Mouse (Mus musculus) forebrain, embryonic 11.5 days (tissue): ENCODE results near the gene Ndufb3. TPM values are rescaled to one million over a fixed set of nuclear protein-coding genes. Genes with fewer than 3 reads are reported as not detected.

Experiments used
- ATAC-seq: fragments of 200-750 bp; cut with Nextera tagmentation; replicated peaks from 2 replicates; pipeline ENCODE4 v1.8.0; 2017; ENCODE audit warnings: moderate TSS enrichment; ENCODE audit not compliant: low FRiP score
- DNase-seq: peaks from one replicate; pipeline ENCODE4 v3.0.0-alpha.2; 2017; ENCODE audit warnings: low spot score
- H3K27ac ChIP-seq: fragments of 300-500 bp; sonication (generic); 2 replicates; pipeline ENCODE4 v1.5.1; 2014; ENCODE audit warnings: low read depth, low read length
- H3K27me3 ChIP-seq: fragments of 300-500 bp; sonication (generic); 2 replicates; pipeline ENCODE4 v1.6.1; 2014; ENCODE audit warnings: mild to moderate bottlenecking, low read length, mixed read lengths; ENCODE audit not compliant: control insufficient read depth, insufficient read depth
- H3K36me3 ChIP-seq: fragments of 300-500 bp; sonication (generic); 2 replicates; pipeline ENCODE4 v1.6.1; 2014; ENCODE audit warnings: mild to moderate bottlenecking, low read length, moderate library complexity, mixed read lengths; ENCODE audit not compliant: control insufficient read depth, insufficient read depth
- H3K4me1 ChIP-seq: fragments of 300-500 bp; sonication (generic); replicated peaks from 2 replicates; pipeline ENCODE4 v1.6.1; 2014; ENCODE audit warnings: low read length, mixed read lengths; ENCODE audit not compliant: control insufficient read depth, insufficient read depth
- H3K4me2 ChIP-seq: fragments of 300-500 bp; sonication (generic); 2 replicates; pipeline ENCODE4 v1.6.1; 2014; ENCODE audit warnings: low read depth, mild to moderate bottlenecking, low read length, moderate library complexity, mixed read lengths; ENCODE audit not compliant: severe bottlenecking
- H3K4me3 ChIP-seq: fragments of 300-500 bp; sonication (generic); 2 replicates; pipeline ENCODE4 v1.5.1; 2014; ENCODE audit warnings: low read depth, low read length
- H3K9ac ChIP-seq: fragments of 300-500 bp; sonication (generic); 2 replicates; pipeline ENCODE4 v1.6.1; 2014; ENCODE audit warnings: low read length
- H3K9me3 ChIP-seq: fragments of 300-500 bp; sonication (generic); 2 replicates; pipeline ENCODE4 v1.6.1; 2016; ENCODE audit warnings: low read length, mixed read lengths; ENCODE audit not compliant: control insufficient read depth
- WGBS: fragments of 180-500 bp; shearing (Covaris S2); extraction: QIAGEN DNeasy Blood & Tissue Kit; methylation state at CpG from one replicate; pipeline ENCODE4 v1.1.7; 2014; 5-methylcytosine and 5-hydroxymethylcytosine counted together
- polyA plus RNA-seq: library from polyadenylated mRNA; unstranded; fragments of >200 nt; fragmentation: Nextera tagmentation; extraction: Ambion mirVana; gene quantifications from 2 replicates; pipeline ENCODE4 v1.2.1, GENCODE M21; 2014

Ndufb3 gene
- polyA plus RNA-seq, 1 experiment from 2014 or later = 146 TPM

- no peaks in the 10 kb centered on the region for H3K27me3 ChIP-seq
- H3K4me3 ChIP-seq = no peak overlapping the region
- DNase-seq (no peak), ATAC-seq (no peak)
- no peak overlapping the region for H3K4me2 ChIP-seq
- 50% methylated on average over 1 of the region's 1 CpGs for WGBS
- H3K4me1 ChIP-seq = no peaks in the 10 kb centered on the region
- H3K9me3 ChIP-seq = no peaks in the 10 kb centered on the region; the same call in 1 of the 2 replicates
- no peak overlapping the region for H3K9ac ChIP-seq
- no peaks in the 10 kb centered on the region for H3K36me3 ChIP-seq
- no peak overlapping the region for H3K27ac ChIP-seq
Measured at GRCm38 (mm10) chr1:58610611-58611010, 24.4 kb downstream of the Ndufb3 start.

GRCm38 (mm10) chr1:58613786-58614185 is 27.6 kb downstream of the Ndufb3 start:
- no peaks in the 10 kb centered on the region for H3K27me3 ChIP-seq
- no peak overlapping the region for H3K9ac ChIP-seq
- ATAC-seq = no peak

GRCm38 (mm10) chr1:58614424-58614823 is 28.2 kb downstream of the Ndufb3 start:
- Histone ChIP-seq H3K36me3 (no peaks in the 10 kb centered on the region), H3K27ac (no peak overlapping the region), H3K27me3 (no peaks in the 10 kb centered on the region), H3K9ac (no peak overlapping the region), H3K4me1 (no peaks in the 10 kb centered on the region), H3K4me3 (no peak overlapping the region), H3K4me2 (no peak overlapping the region), H3K9me3 (no peaks in the 10 kb centered on the region)
- no peak for ATAC-seq
- 76% methylated on average over 3 of the region's 3 CpGs for WGBS
- no peak for DNase-seq

More at GRCm38 (mm10) chr1:58613786-58614185, 27.6 kb downstream of the Ndufb3 start:
- DNase-seq = no peak
- WGBS = 86% methylated on average over 6 of the region's 6 CpGs
- H3K27ac ChIP-seq = no peak overlapping the region
- H3K4me2 ChIP-seq = no peak overlapping the region
- no peaks in the 10 kb centered on the region for H3K9me3 ChIP-seq
- H3K4me3 ChIP-seq = no peak overlapping the region
- H3K36me3 ChIP-seq = no peaks in the 10 kb centered on the region
- H3K4me1 ChIP-seq = no peaks in the 10 kb centered on the region

- no peaks in the 10 kb centered on the region for H3K27me3 ChIP-seq
Measured at GRCm38 (mm10) chr1:58615146-58615545, 29.0 kb downstream of the Ndufb3 start.

GRCm38 (mm10) chr1:58616176-58616575 is 30.0 kb downstream of the Ndufb3 start:
- no peak for ATAC-seq
- Histone ChIP-seq H3K4me3 (no peak overlapping the region), H3K9me3 (no peaks in the 10 kb centered on the region), H3K27me3 (no peaks in the 10 kb centered on the region), H3K9ac (no peak overlapping the region), H3K27ac (no peak overlapping the region), H3K4me2 (no peak overlapping the region), H3K36me3 (no peaks in the 10 kb centered on the region), H3K4me1 (no peaks in the 10 kb centered on the region)
- no peak for DNase-seq
- 65% methylated on average over 3 of the region's 3 CpGs for WGBS

More at GRCm38 (mm10) chr1:58615146-58615545, 29.0 kb downstream of the Ndufb3 start:
- no peak overlapping the region for H3K4me3 ChIP-seq
- H3K9ac ChIP-seq = no peak overlapping the region
- H3K27ac ChIP-seq = no peak overlapping the region
- DNase-seq (no peak), ATAC-seq (no peak)
- no peak overlapping the region for H3K4me2 ChIP-seq
- no peaks in the 10 kb centered on the region for H3K9me3 ChIP-seq
- no peaks in the 10 kb centered on the region for H3K4me1 ChIP-seq
- no peaks in the 10 kb centered on the region for H3K36me3 ChIP-seq
- 85% methylated on average over 4 of the region's 4 CpGs for WGBS

- Histone ChIP-seq H3K27ac (no peak overlapping the region), H3K4me2 (no peak overlapping the region), H3K4me1 (no peaks in the 10 kb centered on the region), H3K9me3 (no peaks in the 10 kb centered on the region), H3K36me3 (no peaks in the 10 kb centered on the region), H3K9ac (no peak overlapping the region), H3K27me3 (no peaks in the 10 kb centered on the region), H3K4me3 (no peak overlapping the region)
- 71% methylated on average over 5 of the region's 5 CpGs for WGBS
- ATAC-seq (no peak), DNase-seq (no peak)
Measured at GRCm38 (mm10) chr1:58617076-58617475, 30.9 kb downstream of the Ndufb3 start.

- no peaks in the 10 kb centered on the region for H3K9me3 ChIP-seq
- no peaks in the 10 kb centered on the region for H3K36me3 ChIP-seq
- 83% methylated on average over 6 of the region's 6 CpGs for WGBS
- H3K4me3 ChIP-seq = no peak overlapping the region
- ATAC-seq (no peak), DNase-seq (no peak)
- no peaks in the 10 kb centered on the region for H3K27me3 ChIP-seq
- no peak overlapping the region for H3K27ac ChIP-seq
- H3K9ac ChIP-seq = no peak overlapping the region
- H3K4me2 ChIP-seq = no peak overlapping the region
- H3K4me1 ChIP-seq = no peaks in the 10 kb centered on the region
Measured at GRCm38 (mm10) chr1:58617978-58618668, 31.9 kb downstream of the Ndufb3 start.

- H3K27ac ChIP-seq = no peak overlapping the region
- no peaks in the 10 kb centered on the region for H3K36me3 ChIP-seq
- H3K27me3 ChIP-seq = no peaks in the 10 kb centered on the region
- no peaks in the 10 kb centered on the region for H3K4me1 ChIP-seq
- 85% methylated on average over 2 of the region's 2 CpGs for WGBS
- no peak for DNase-seq
- H3K4me3 ChIP-seq = no peak overlapping the region
- H3K9ac ChIP-seq = no peak overlapping the region
- no peak for ATAC-seq
- H3K9me3 ChIP-seq = no peaks in the 10 kb centered on the region
- no peak overlapping the region for H3K4me2 ChIP-seq
Measured at GRCm38 (mm10) chr1:58618766-58619165, 32.6 kb downstream of the Ndufb3 start.

- Histone ChIP-seq H3K9me3 (no peaks in the 10 kb centered on the region), H3K4me1 (no peaks in the 10 kb centered on the region), H3K36me3 (no peaks in the 10 kb centered on the region), H3K4me3 (no peak overlapping the region), H3K27me3 (no peaks in the 10 kb centered on the region), H3K27ac (no peak overlapping the region), H3K4me2 (no peak overlapping the region), H3K9ac (no peak overlapping the region)
- 88% methylated on average over 3 of the region's 3 CpGs for WGBS
- DNase-seq = no peak
- no peak for ATAC-seq
Measured at GRCm38 (mm10) chr1:58621251-58621650, 35.1 kb downstream of the Ndufb3 start.
